Mouse (Mus musculus) liver, postnatal 0 days (tissue): ENCODE measurements around the gene Ddx18. TPM values are rescaled to one million over a fixed set of nuclear protein-coding genes. Genes with fewer than 3 reads are reported as not detected.
A peak's percentile ranks its signal among the peaks of the same experiment; 100 is the strongest.

Source experiments
- ATAC-seq: fragments of 200-750 bp; cut with Nextera tagmentation; 2 replicates; pipeline ENCODE4 v1.8.0; 2017; ENCODE audit warnings: mild to moderate bottlenecking, moderate library complexity
- DNase-seq: peaks from one replicate; pipeline ENCODE4 v3.0.0-alpha.2; 2016
- H3K27ac ChIP-seq: fragments of 300-500 bp; sonication (generic); 2 replicates; pipeline ENCODE4 v1.5.1; 2014; ENCODE audit warnings: antibody characterized with exemption, moderate library complexity, mild to moderate bottlenecking, low read depth
- H3K27me3 ChIP-seq: fragments of 300-500 bp; sonication (generic); 2 replicates; pipeline ENCODE4 v1.6.1; 2014; ENCODE audit warnings: low read length, control low read depth, mixed read lengths; ENCODE audit not compliant: insufficient read depth
- H3K36me3 ChIP-seq: fragments of 300-500 bp; sonication (generic); replicated peaks from 2 replicates; pipeline ENCODE4 v1.6.1; 2014; ENCODE audit warnings: mild to moderate bottlenecking, control low read depth, low read length, moderate library complexity, mixed read lengths; ENCODE audit not compliant: insufficient read depth
- H3K4me1 ChIP-seq: fragments of 300-500 bp; sonication (generic); 2 replicates; pipeline ENCODE4 v1.6.1; 2014; ENCODE audit warnings: antibody characterized with exemption, mild to moderate bottlenecking, control low read depth; ENCODE audit not compliant: insufficient read depth
- H3K4me2 ChIP-seq: fragments of 300-500 bp; sonication (generic); 2 replicates; pipeline ENCODE4 v1.6.1; 2014; ENCODE audit warnings: low read depth, mild to moderate bottlenecking, low read length, moderate library complexity, mixed read lengths
- H3K4me3 ChIP-seq: fragments of 300-500 bp; sonication (generic); 2 replicates; pipeline ENCODE4 v1.5.1; 2014; ENCODE audit warnings: low read depth, low read length
- H3K9ac ChIP-seq: fragments of 300-500 bp; sonication (generic); replicated peaks from 2 replicates; pipeline ENCODE4 v1.6.1; 2014; ENCODE audit warnings: mild to moderate bottlenecking, moderate library complexity
- H3K9me3 ChIP-seq: fragments of 300-500 bp; sonication (generic); 2 replicates; pipeline ENCODE4 v1.6.1; 2016; ENCODE audit warnings: mild to moderate bottlenecking, control low read depth, low read length, mixed read lengths
- CTCF ChIP-seq: sonication (generic); IDR thresholded peaks from 2 replicates; pipeline ENCODE4 v1.5.1; 2016; ENCODE audit warnings: antibody characterized with exemption, low read depth
- EP300 ChIP-seq: IDR thresholded peaks from 2 replicates; pipeline ENCODE4 v1.6.1; 2016; ENCODE audit warnings: antibody characterized with exemption, low read depth, mild to moderate bottlenecking
- WGBS: fragments of 180-500 bp; shearing (Covaris S2); extraction: QIAGEN DNeasy Blood & Tissue Kit; methylation state at CpG from one replicate; pipeline ENCODE4 v1.1.7; 2014; ENCODE audit not compliant: insufficient replicate concordance; 5-methylcytosine and 5-hydroxymethylcytosine counted together
- polyA plus RNA-seq: library from polyadenylated mRNA; unstranded; fragments of >200 nt; fragmentation: Nextera tagmentation; extraction: Ambion mirVana; gene quantifications from 2 replicates; pipeline ENCODE4 v1.2.1, GENCODE M21; 2015

Gene Ddx18
- polyA plus RNA-seq, 1 experiment from 2014 or later = 27.1 TPM

GRCm38 (mm10) chr1:121551457-121551835 lies 16.3 kb downstream of the Ddx18 start:
- Histone ChIP-seq H3K27me3 (no peaks in the 10 kb centered on the region), H3K9me3 (no peaks in the 10 kb centered on the region), H3K27ac (no peak overlapping the region), H3K36me3 (peaks cover 30% of the 10 kb centered on the region), H3K9ac (no peak overlapping the region), H3K4me1 (no peaks in the 10 kb centered on the region), H3K4me2 (no peak overlapping the region), H3K4me3 (no peak overlapping the region)
- TF ChIP-seq CTCF (no peak), EP300 (no peak)
- DNase-seq = no peak
- no peak for ATAC-seq
- 83% methylated on average over 7 of the region's 7 CpGs for WGBS

- Histone ChIP-seq H3K4me3 (no peak overlapping the region), H3K36me3 (peaks cover 26% of the 10 kb centered on the region), H3K27ac (no peak overlapping the region), H3K4me2 (no peak overlapping the region), H3K4me1 (no peaks in the 10 kb centered on the region), H3K27me3 (no peaks in the 10 kb centered on the region), H3K9ac (no peak overlapping the region), H3K9me3 (no peaks in the 10 kb centered on the region)
- no peak for TF ChIP-seq EP300
- no peak for TF ChIP-seq CTCF
- DNase-seq (no peak), ATAC-seq (no peak)
- 75% methylated on average over 16 of the region's 16 CpGs for WGBS
Measured at GRCm38 (mm10) chr1:121550801-121551456, 16.9 kb downstream of the Ddx18 start.

- Histone ChIP-seq H3K4me2 (no peak overlapping the region), H3K4me3 (no peak overlapping the region), H3K9me3 (no peaks in the 10 kb centered on the region), H3K36me3 (peaks cover 13% of the 10 kb centered on the region), H3K4me1 (no peaks in the 10 kb centered on the region), H3K9ac (no peak overlapping the region), H3K27me3 (no peaks in the 10 kb centered on the region), H3K27ac (no peak overlapping the region)
- ATAC-seq (no peak), DNase-seq (no peak)
- TF ChIP-seq EP300 = no peak
- peak; percentile 33 for TF ChIP-seq CTCF
- 70% methylated on average over 4 of the region's 4 CpGs for WGBS
Measured at GRCm38 (mm10) chr1:121549456-121549855, 18.3 kb downstream of the Ddx18 start.

GRCm38 (mm10) chr1:121548667-121549066 lies 19.1 kb downstream of the Ddx18 start:
- Histone ChIP-seq H3K9me3 (no peaks in the 10 kb centered on the region), H3K27ac (no peak overlapping the region), H3K36me3 (peaks cover 8% of the 10 kb centered on the region), H3K4me3 (no peak overlapping the region), H3K4me1 (no peaks in the 10 kb centered on the region), H3K4me2 (no peak overlapping the region), H3K27me3 (no peaks in the 10 kb centered on the region), H3K9ac (no peak overlapping the region)
- TF ChIP-seq CTCF = no peak
- no peak for TF ChIP-seq EP300
- 88% methylated on average over 4 of the region's 4 CpGs for WGBS
- no peak for ATAC-seq
- no peak for DNase-seq

- no peak for ATAC-seq
- WGBS = 60% methylated on average over 2 of the region's 2 CpGs
- Histone ChIP-seq H3K4me3 (no peak overlapping the region), H3K27ac (no peak overlapping the region), H3K9me3 (no peaks in the 10 kb centered on the region), H3K9ac (no peak overlapping the region), H3K4me1 (no peaks in the 10 kb centered on the region), H3K36me3 (no peaks in the 10 kb centered on the region), H3K27me3 (no peaks in the 10 kb centered on the region), H3K4me2 (no peak overlapping the region)
- DNase-seq = no peak
- no peak for TF ChIP-seq EP300
Measured at GRCm38 (mm10) chr1:121546844-121547243, 20.9 kb downstream of the Ddx18 start.

GRCm38 (mm10) chr1:121540361-121540760 lies 27.4 kb downstream of the Ddx18 start:
- TF ChIP-seq CTCF (no peak), EP300 (no peak)
- Histone ChIP-seq H3K9me3 (no peaks in the 10 kb centered on the region), H3K4me3 (no peak overlapping the region), H3K27ac (no peak overlapping the region), H3K4me1 (no peaks in the 10 kb centered on the region), H3K4me2 (no peak overlapping the region), H3K9ac (no peak overlapping the region), H3K36me3 (no peaks in the 10 kb centered on the region), H3K27me3 (no peaks in the 10 kb centered on the region)
- ATAC-seq = no peak
- no peak for DNase-seq
- 47% methylated on average over 8 of the region's 8 CpGs for WGBS
